In genomic region chr5:120428189-120428838, GRCm38 (mm10) we compare ENCODE assay signal across 18 mouse cellular contexts. TPM values are rescaled to one million over a fixed set of nuclear protein-coding genes. Genes with fewer than 3 reads are reported as not detected.
A peak's percentile ranks its signal among the peaks of the same experiment; 100 is the strongest.
DNase-seq lines count a peak whose midpoint lies in the region; ATAC-seq and TF ChIP-seq lines count a peak whose summit lies in the region.
"Had no signal": no experiment of that assay in that cellular context is flagged by ENCODE, and none has a peak within 500 bp of the region (broad histone marks: within the 10 kb centered on the region; RNA-seq: fewer than 3 reads in every experiment).

No protein-coding gene starts in this region.

- DNase-seq in brain, embryonic 14.5 days (ENCODE audit: low read depth) = peak; percentile 45
- DNase-seq in right cerebral cortex, postnatal 14 days = no peak
- no peak for DNase-seq in layer of hippocampus, postnatal 25 days (ENCODE audit: extremely low spot score in 1 of 2, low spot score in 1 of 2)
- DNase-seq in heart, postnatal 25 days (ENCODE audit: low spot score) = no peak
- no peak for DNase-seq in lung, postnatal 10 days
- DNase-seq: heart, adult 11 months; kidney, adult 18-20 months; thymus, adult 2 months had no signal

- H3K27ac ChIP-seq in forebrain, embryonic 13.5 days = peak overlapping the region; percentile 55
- peak overlapping the region; percentile 90 for H3K27ac ChIP-seq in hindbrain, embryonic 15.5 days (replicated peaks)
- H3K27ac ChIP-seq in midbrain, embryonic 15.5 days = peak overlapping the region; percentile 88
- H3K27ac ChIP-seq: liver, embryonic 12.5 days had no signal

- TF ChIP-seq POLR2A in brain, embryonic 14.5 days (IDR thresholded peaks at IDR 0.05; ENCODE audit: borderline replicate concordance, extremely low read depth, insufficient read depth, insufficient read length, poor library complexity, severe bottlenecking) = no peak

- peaks cover 26% of the 10 kb centered on the region for H3K4me1 ChIP-seq in forebrain, embryonic 13.5 days
- peaks cover 10% of the 10 kb centered on the region for H3K4me1 ChIP-seq in hindbrain, embryonic 15.5 days (replicated peaks)
- H3K4me1 ChIP-seq in midbrain, embryonic 15.5 days = peaks cover 18% of the 10 kb centered on the region
- H3K4me1 ChIP-seq: liver, embryonic 12.5 days had no signal

- no peak for ATAC-seq in forebrain, embryonic 13.5 days
- ATAC-seq in hindbrain, embryonic 15.5 days (ENCODE audit: low FRiP score, low read depth) = no peak
- ATAC-seq in midbrain, embryonic 15.5 days (replicated peaks) = no peak
- ATAC-seq: liver, embryonic 12.5 days; lung, postnatal 0 days had no signal

- H3K4me3 ChIP-seq in forebrain, embryonic 13.5 days = peak overlapping the region; percentile 21
- peak overlapping the region; percentile 31 for H3K4me3 ChIP-seq in hindbrain, embryonic 15.5 days
- H3K4me3 ChIP-seq in midbrain, embryonic 15.5 days = peak overlapping the region; percentile 35
- H3K4me3 ChIP-seq: erythroblast, embryonic 14.5 days; liver, embryonic 12.5 days had no signal

- H3K9me3 ChIP-seq in forebrain, embryonic 13.5 days (replicated peaks) = no peaks in the 10 kb centered on the region
- no peaks in the 10 kb centered on the region for H3K9me3 ChIP-seq in hindbrain, embryonic 15.5 days
- H3K9me3 ChIP-seq in midbrain, embryonic 15.5 days = no peaks in the 10 kb centered on the region
- H3K9me3 ChIP-seq: liver, embryonic 12.5 days had no signal

- intact Hi-C loops in heart, postnatal 25 days (cut with DNase I) = no loop called here

- H3K36me3 ChIP-seq in forebrain, embryonic 13.5 days (ENCODE audit: poor library complexity, severe bottlenecking) = no peaks in the 10 kb centered on the region
- H3K36me3 ChIP-seq in hindbrain, embryonic 15.5 days = no peaks in the 10 kb centered on the region
- no peaks in the 10 kb centered on the region for H3K36me3 ChIP-seq in midbrain, embryonic 15.5 days (replicated peaks)
- H3K36me3 ChIP-seq: liver, embryonic 12.5 days had no signal

- peaks cover 95% of the 10 kb centered on the region for H3K27me3 ChIP-seq in forebrain, embryonic 13.5 days
- peaks cover 45% of the 10 kb centered on the region for H3K27me3 ChIP-seq in hindbrain, embryonic 15.5 days
- peaks cover 42% of the 10 kb centered on the region for H3K27me3 ChIP-seq in midbrain, embryonic 15.5 days (replicated peaks)

- 4% methylated on average over 21 of the region's 21 CpGs for WGBS in forebrain, embryonic 13.5 days
- WGBS in hindbrain, embryonic 15.5 days = 2% methylated on average over 21 of the region's 21 CpGs
- WGBS in midbrain, embryonic 15.5 days = 1% methylated on average over 21 of the region's 21 CpGs

- peak overlapping the region; percentile 50 for H3K4me2 ChIP-seq in forebrain, embryonic 13.5 days
- H3K4me2 ChIP-seq in hindbrain, embryonic 15.5 days = peak overlapping the region; percentile 64
- peak overlapping the region; percentile 53 for H3K4me2 ChIP-seq in midbrain, embryonic 15.5 days
- H3K4me2 ChIP-seq: liver, embryonic 12.5 days had no signal

- TF ChIP-seq CTCF in brain, embryonic 14.5 days (IDR thresholded peaks at IDR 0.05; ENCODE audit: borderline replicate concordance, extremely low read depth, insufficient read depth, insufficient read length) = no peak

- H3K9ac ChIP-seq in forebrain, embryonic 13.5 days = peak overlapping the region; percentile 45
- peak overlapping the region; percentile 60 for H3K9ac ChIP-seq in hindbrain, embryonic 15.5 days
- H3K9ac ChIP-seq in midbrain, embryonic 15.5 days = peak overlapping the region; percentile 50
- H3K9ac ChIP-seq: liver, embryonic 12.5 days had no signal

RNA-seq across cellular contexts. Expression of gene Lhx5, which starts 3.2 kb away (rescaled TPM):
- polyA plus RNA-seq in brain, embryonic 14.5 days (2012; rRNA removed) = 9.3 and 30.0 TPM in 2 replicates
- polyA plus RNA-seq in forebrain, embryonic 13.5 days (2015; fragmentation: Nextera tagmentation; extraction: Ambion mirVana) = 9.6 and 16.0 TPM in 2 replicates
- 26.3 and 31.4 TPM in 2 replicates for polyA plus RNA-seq in hindbrain, embryonic 15.5 days (2015; fragmentation: Nextera tagmentation; extraction: Ambion mirVana)
- polyA plus RNA-seq in midbrain, embryonic 15.5 days (2015; fragmentation: Nextera tagmentation; extraction: Ambion mirVana) = 36.8 and 41.5 TPM in 2 replicates
- not detected for total RNA-seq in layer of hippocampus, postnatal 25 days (2021)
- not detected for total RNA-seq in heart, postnatal 25 days (2021)
- total RNA-seq: gastrocnemius, adult 18-20 months had no signal
- polyA plus RNA-seq: erythroblast, embryonic 14.5 days; heart, postnatal 0 days; liver, embryonic 12.5 days; lung, postnatal 0 days had no signal

RNA-seq across cellular contexts. Expression of gene Sdsl, which starts 44.3 kb away (rescaled TPM):
- polyA plus RNA-seq in brain, embryonic 14.5 days (2012; rRNA removed) = 8.6 and 8.9 TPM in 2 replicates
- polyA plus RNA-seq in forebrain, embryonic 13.5 days (2015; fragmentation: Nextera tagmentation; extraction: Ambion mirVana) = 4.8 and 5.1 TPM in 2 replicates
- 6.5 and 6.9 TPM in 2 replicates for polyA plus RNA-seq in hindbrain, embryonic 15.5 days (2015; fragmentation: Nextera tagmentation; extraction: Ambion mirVana)
- polyA plus RNA-seq in midbrain, embryonic 15.5 days (2015; fragmentation: Nextera tagmentation; extraction: Ambion mirVana) = 5.6 and 6.0 TPM in 2 replicates
- total RNA-seq in layer of hippocampus, postnatal 25 days (2021) = 1 to 10 TPM; 7.1 to 9.1 TPM
- total RNA-seq in heart, postnatal 25 days (2021) = 1 to 10 TPM; 8.8 to 9.6 TPM
- polyA plus RNA-seq: erythroblast, embryonic 14.5 days had no signal

RNA-seq across cellular contexts. Expression of gene Sds, which starts 48.0 kb away (rescaled TPM):
- not detected in 2 replicates for polyA plus RNA-seq in brain, embryonic 14.5 days (2012; rRNA removed)
- not detected in 2 replicates for polyA plus RNA-seq in forebrain, embryonic 13.5 days (2015; fragmentation: Nextera tagmentation; extraction: Ambion mirVana)
- not detected in 2 replicates for polyA plus RNA-seq in hindbrain, embryonic 15.5 days (2015; fragmentation: Nextera tagmentation; extraction: Ambion mirVana)
- 0.36 TPM in 1 of 2 replicates, not detected in the other for polyA plus RNA-seq in midbrain, embryonic 15.5 days (2015; fragmentation: Nextera tagmentation; extraction: Ambion mirVana)
- total RNA-seq in layer of hippocampus, postnatal 25 days (2021) = under 1 TPM in 1 of 2 experiments, not detected in 1; 0.22 TPM
- 1 to 10 TPM; 1.2 to 1.3 TPM for total RNA-seq in heart, postnatal 25 days (2021)
- total RNA-seq: left cerebral cortex, postnatal 14 days had no signal
- polyA plus RNA-seq: erythroblast, embryonic 14.5 days; heart, postnatal 0 days; large intestine, adult 2 months; liver, embryonic 12.5 days; lung, postnatal 0 days had no signal
